Mouse (Mus musculus): ENCODE results near the gene Abt1. TPM values are rescaled to one million over a fixed set of nuclear protein-coding genes. Genes with fewer than 3 reads are reported as not detected.

Gene Abt1
- polyA plus RNA-seq (2015; fragmentation: Nextera tagmentation; extraction: Ambion mirVana): 8.4 and 8.7 TPM in 2 replicates

- peak within 1 kb of the TSS; percentile 87 for H3K4me3 ChIP-seq (ENCODE audit: low read depth, low read length)
- no peak for TF ChIP-seq CTCF (IDR thresholded peaks at IDR 0.05)
- no peak for TF ChIP-seq EP300 (IDR thresholded peaks at IDR 0.05)
- DNase-seq (ENCODE audit: low spot score): peak; percentile 95
- H3K4me2 ChIP-seq (replicated peaks; ENCODE audit: low read depth, low read length): peak within 1 kb of the TSS; percentile 90
- H3K9me3 ChIP-seq (ENCODE audit: low read length): no peaks in the 10 kb centered on the region
- no peaks in the 10 kb centered on the region for H3K27me3 ChIP-seq (replicated peaks; ENCODE audit: insufficient read depth, low read length)
- WGBS: 1% methylated on average over 48 of the region's 48 CpGs
- H3K27ac ChIP-seq (ENCODE audit: low read length): peak within 1 kb of the TSS; percentile 85
- H3K4me1 ChIP-seq (ENCODE audit: insufficient read depth, low read depth, low read length): no peaks in the 10 kb centered on the region
- H3K9ac ChIP-seq (replicated peaks; ENCODE audit: low read depth): peak within 1 kb of the TSS; percentile 87
- ATAC-seq: peak; percentile 89
- no peaks in the 10 kb centered on the region; the same call in 1 of the 2 replicates for H3K36me3 ChIP-seq (ENCODE audit: insufficient read depth, low read length)
These were observed at the start of gene Abt1 for GRCm38 (mm10) chr13:23423286-23424051. Abt1 (minus strand) TSS chr13:23423866.

DNA sequence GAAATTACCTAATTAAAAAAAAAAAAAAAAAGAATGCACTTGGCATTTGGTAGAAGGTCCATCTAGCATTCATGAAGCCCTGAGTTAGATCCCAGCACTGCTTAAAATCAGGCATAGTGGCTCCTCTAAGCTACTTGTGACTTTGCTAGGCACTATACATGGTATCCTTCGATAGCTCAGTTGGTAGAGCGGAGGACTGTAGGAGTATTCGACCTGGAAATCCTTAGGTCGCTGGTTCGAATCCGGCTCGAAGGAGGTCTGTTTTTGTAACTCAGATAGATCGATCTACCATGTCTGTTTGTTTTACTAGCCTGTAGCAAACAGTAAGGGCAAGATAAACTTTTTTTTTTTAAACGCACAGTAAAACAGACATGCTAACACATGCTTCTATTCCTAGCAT, 43.2 kb upstream of the Abt1 start:
- Histone ChIP-seq H3K27me3 (replicated peaks; ENCODE audit: insufficient read depth, low read length) (no peaks in the 10 kb centered on the region), H3K9me3 (ENCODE audit: low read length) (no peaks in the 10 kb centered on the region), H3K36me3 (ENCODE audit: insufficient read depth, low read length) (no peaks in the 10 kb centered on the region), H3K9ac (replicated peaks; ENCODE audit: low read depth) (no peak overlapping the region), H3K27ac (ENCODE audit: low read length) (no peak overlapping the region), H3K4me3 (ENCODE audit: low read depth, low read length) (no peak overlapping the region), H3K4me1 (ENCODE audit: insufficient read depth, low read depth, low read length) (peaks cover 4% of the 10 kb centered on the region; the same call in 1 of the 2 replicates), H3K4me2 (replicated peaks; ENCODE audit: low read depth, low read length) (no peak overlapping the region)
- TF ChIP-seq EP300 (IDR thresholded peaks at IDR 0.05): no peak
- TF ChIP-seq CTCF (IDR thresholded peaks at IDR 0.05): no peak
- 8% methylated on average over 9 of the region's 9 CpGs for WGBS
- ATAC-seq (peak; percentile 58; the same call in 1 of the 2 replicates), DNase-seq (ENCODE audit: low spot score) (peak; percentile 36)

- Histone ChIP-seq H3K4me2 (replicated peaks; ENCODE audit: low read depth, low read length) (no peak overlapping the region), H3K9ac (replicated peaks; ENCODE audit: low read depth) (no peak overlapping the region), H3K4me3 (ENCODE audit: low read depth, low read length) (no peak overlapping the region), H3K27me3 (replicated peaks; ENCODE audit: insufficient read depth, low read length) (no peaks in the 10 kb centered on the region), H3K9me3 (ENCODE audit: low read length) (no peaks in the 10 kb centered on the region), H3K36me3 (ENCODE audit: insufficient read depth, low read length) (no peaks in the 10 kb centered on the region), H3K27ac (ENCODE audit: low read length) (no peak overlapping the region), H3K4me1 (ENCODE audit: insufficient read depth, low read depth, low read length) (peaks cover 4% of the 10 kb centered on the region; the same call in 1 of the 2 replicates)
- no peak for TF ChIP-seq CTCF (IDR thresholded peaks at IDR 0.05)
- no peak for TF ChIP-seq EP300 (IDR thresholded peaks at IDR 0.05)
- DNase-seq (ENCODE audit: low spot score) (no peak), ATAC-seq (no peak)
- 59% methylated on average over 1 of the region's 1 CpGs for WGBS
These were observed 42.6 kb upstream of the Abt1 start for GRCm38 (mm10) chr13:23466306-23466705.

DNA sequence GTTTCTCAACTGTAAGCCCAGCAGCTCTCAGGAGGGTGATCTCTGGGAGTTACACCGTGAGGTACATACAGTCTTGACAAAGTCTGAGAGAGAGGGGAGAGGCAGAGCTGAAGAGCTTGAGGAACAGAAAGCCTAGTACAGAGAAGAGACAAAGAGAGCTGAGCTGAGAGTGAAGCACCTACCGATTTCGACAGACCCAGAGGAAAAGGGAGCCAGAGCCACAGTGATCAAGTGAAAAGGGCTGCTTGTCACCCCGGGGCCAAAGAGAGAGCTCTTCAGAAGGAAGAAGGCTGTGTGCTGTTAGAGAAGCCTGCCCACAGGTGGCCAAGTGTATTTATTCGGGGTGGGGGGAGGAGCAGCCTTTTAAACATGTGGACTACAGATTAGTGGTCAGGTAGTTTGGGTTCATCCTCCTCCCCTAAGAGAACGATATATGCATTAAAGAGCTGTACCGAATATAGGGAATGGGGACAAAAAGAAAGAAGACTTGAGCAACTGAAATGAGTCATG, 42.0 kb upstream of the Abt1 start, which contains the start of gene Btn1a1:
Btn1a1 (minus strand) TSS at position 302 of the 510 bp plus-strand sequence.
- ATAC-seq (no peak), DNase-seq (ENCODE audit: low spot score) (no peak)
- H3K27me3 ChIP-seq (replicated peaks; ENCODE audit: insufficient read depth, low read length): no peaks in the 10 kb centered on the region
- 2% methylated on average over 7 of the region's 7 CpGs for WGBS
- H3K27ac ChIP-seq (ENCODE audit: low read length): no peak within 1 kb of the TSS
- H3K9me3 ChIP-seq (ENCODE audit: low read length): no peaks in the 10 kb centered on the region
- H3K4me2 ChIP-seq (replicated peaks; ENCODE audit: low read depth, low read length): peak within 1 kb of the TSS; percentile 71
- TF ChIP-seq CTCF (IDR thresholded peaks at IDR 0.05) (no peak), EP300 (IDR thresholded peaks at IDR 0.05) (no peak)
- H3K36me3 ChIP-seq (ENCODE audit: insufficient read depth, low read length): no peaks in the 10 kb centered on the region
- H3K4me3 ChIP-seq (ENCODE audit: low read depth, low read length): peak within 1 kb of the TSS; percentile 44
- peaks cover 4% of the 10 kb centered on the region; the same call in 1 of the 2 replicates for H3K4me1 ChIP-seq (ENCODE audit: insufficient read depth, low read depth, low read length)
- no peak within 1 kb of the TSS for H3K9ac ChIP-seq (replicated peaks; ENCODE audit: low read depth)

DNA sequence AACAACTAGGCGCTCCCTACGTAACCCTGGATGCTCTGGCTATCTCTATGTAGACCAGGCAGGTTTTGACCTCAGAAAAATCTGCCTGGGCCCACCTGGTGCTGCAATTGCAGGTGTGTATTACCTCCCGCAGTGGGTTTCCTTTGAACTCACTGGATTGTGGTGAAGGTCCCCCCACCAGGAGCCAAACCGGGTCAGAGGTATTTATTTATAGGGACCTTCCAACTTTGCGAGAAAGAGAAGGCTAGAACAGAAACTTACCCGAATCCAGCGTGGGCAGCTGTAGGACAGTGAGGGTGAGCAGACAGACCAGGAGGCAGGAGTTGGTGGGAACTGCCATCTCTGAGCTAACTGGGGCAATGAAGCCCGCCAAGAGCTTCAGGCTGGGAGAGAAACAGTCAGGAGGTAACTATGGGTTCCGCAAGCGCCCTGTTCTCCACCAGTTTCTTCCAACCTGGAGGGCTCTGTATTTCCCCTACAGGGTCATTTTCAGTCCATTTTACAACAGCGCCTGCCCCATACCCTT, 41.2 kb upstream of the Abt1 start:
- peak overlapping the region; percentile 44 for H3K4me3 ChIP-seq (ENCODE audit: low read depth, low read length)
- no peaks in the 10 kb centered on the region for H3K27me3 ChIP-seq (replicated peaks; ENCODE audit: insufficient read depth, low read length)
- H3K9me3 ChIP-seq (ENCODE audit: low read length): no peaks in the 10 kb centered on the region
- DNase-seq (ENCODE audit: low spot score) (no peak), ATAC-seq (no peak; the same call in 1 of the 2 replicates)
- peak overlapping the region; percentile 71 for H3K4me2 ChIP-seq (replicated peaks; ENCODE audit: low read depth, low read length)
- H3K27ac ChIP-seq (ENCODE audit: low read length): no peak overlapping the region
- peaks cover 4% of the 10 kb centered on the region; the same call in 1 of the 2 replicates for H3K4me1 ChIP-seq (ENCODE audit: insufficient read depth, low read depth, low read length)
- no peaks in the 10 kb centered on the region for H3K36me3 ChIP-seq (ENCODE audit: insufficient read depth, low read length)
- H3K9ac ChIP-seq (replicated peaks; ENCODE audit: low read depth): no peak overlapping the region
- 8% methylated on average over 11 of the region's 11 CpGs for WGBS
- TF ChIP-seq CTCF (IDR thresholded peaks at IDR 0.05) (no peak), EP300 (IDR thresholded peaks at IDR 0.05) (no peak)

DNA sequence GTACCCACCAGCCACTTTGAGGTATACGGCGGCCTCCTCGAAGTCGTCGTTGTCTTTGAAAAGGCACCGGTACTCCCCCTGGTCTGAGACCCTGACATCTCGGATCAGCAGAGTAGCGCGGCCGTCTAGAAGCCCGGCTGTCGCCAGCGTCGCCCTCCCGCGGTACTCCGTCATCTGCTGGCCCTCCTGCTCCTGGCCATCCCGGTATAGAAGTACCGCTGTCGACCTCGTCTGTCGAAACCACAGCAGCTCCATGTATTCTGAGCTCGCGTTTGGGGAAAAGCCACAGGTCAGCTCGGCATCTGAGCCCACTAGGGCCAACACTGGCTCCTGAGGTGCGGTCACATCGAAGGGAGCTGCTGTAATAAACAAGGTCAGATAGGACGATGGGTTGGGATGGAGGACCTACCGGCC, 40.6 kb upstream of the Abt1 start:
- peak; percentile 37 for DNase-seq (ENCODE audit: low spot score)
- 2% methylated on average over 28 of the region's 29 CpGs for WGBS

More for the DNA sequence above, 40.6 kb upstream of the Abt1 start:
- Histone ChIP-seq H3K36me3 (ENCODE audit: insufficient read depth, low read length) (no peaks in the 10 kb centered on the region), H3K27ac (ENCODE audit: low read length) (no peak overlapping the region), H3K9me3 (ENCODE audit: low read length) (no peaks in the 10 kb centered on the region), H3K27me3 (replicated peaks; ENCODE audit: insufficient read depth, low read length) (no peaks in the 10 kb centered on the region), H3K4me2 (replicated peaks; ENCODE audit: low read depth, low read length) (peak overlapping the region; percentile 71), H3K9ac (replicated peaks; ENCODE audit: low read depth) (no peak overlapping the region; the same call in 1 of the 2 replicates), H3K4me1 (ENCODE audit: insufficient read depth, low read depth, low read length) (peaks cover 4% of the 10 kb centered on the region; the same call in 1 of the 2 replicates), H3K4me3 (ENCODE audit: low read depth, low read length) (peak overlapping the region; percentile 44)
- peak; percentile 55; the same call in 1 of the 2 replicates for ATAC-seq
- TF ChIP-seq EP300 (IDR thresholded peaks at IDR 0.05) (no peak), CTCF (IDR thresholded peaks at IDR 0.05) (0 out of 2 replicates have a peak, but pooled peaks have one; percentile 14)
